Mouse (Mus musculus) embryonic fibroblast, embryonic 13.5 days (primary cell): ENCODE results near the gene Gss.
A peak's percentile ranks its signal among the peaks of the same experiment; 100 is the strongest.

Experiments used
- CTCF ChIP-seq: IDR thresholded peaks from 2 replicates; pipeline ENCODE4 v1.5.1; 2011; ENCODE audit warnings: mild to moderate bottlenecking, control low read depth, low read length, moderate library complexity, borderline replicate concordance; ENCODE audit not compliant: insufficient read depth
- POLR2A ChIP-seq: IDR thresholded peaks from 2 replicates; pipeline ENCODE4 v1.6.1; 2011; ENCODE audit warnings: low read depth, mild to moderate bottlenecking, control low read depth, low read length, moderate library complexity

- TF ChIP-seq POLR2A (peak; percentile 77), CTCF (no peak)
These were observed 259 bp upstream of the Gss start for GRCm38 (mm10) chr2:155592854-155593283.
